Mouse (Mus musculus) forebrain, embryonic 11.5 days (tissue): Measurements from ENCODE around the gene Fgd4. TPM values are rescaled to one million over a fixed set of nuclear protein-coding genes. Genes with fewer than 3 reads are reported as not detected.

Source experiments
- ATAC-seq: fragments of 200-750 bp; cut with Nextera tagmentation; replicated peaks from 2 replicates; pipeline ENCODE4 v1.8.0; 2017; ENCODE audit warnings: moderate TSS enrichment; ENCODE audit not compliant: low FRiP score
- DNase-seq: peaks from one replicate; pipeline ENCODE4 v3.0.0-alpha.2; 2017; ENCODE audit warnings: low spot score
- H3K27ac ChIP-seq: fragments of 300-500 bp; sonication (generic); 2 replicates; pipeline ENCODE4 v1.5.1; 2014; ENCODE audit warnings: low read depth, low read length
- H3K27me3 ChIP-seq: fragments of 300-500 bp; sonication (generic); 2 replicates; pipeline ENCODE4 v1.6.1; 2014; ENCODE audit warnings: mild to moderate bottlenecking, low read length, mixed read lengths; ENCODE audit not compliant: control insufficient read depth, insufficient read depth
- H3K36me3 ChIP-seq: fragments of 300-500 bp; sonication (generic); 2 replicates; pipeline ENCODE4 v1.6.1; 2014; ENCODE audit warnings: mild to moderate bottlenecking, low read length, moderate library complexity, mixed read lengths; ENCODE audit not compliant: control insufficient read depth, insufficient read depth
- H3K4me1 ChIP-seq: fragments of 300-500 bp; sonication (generic); replicated peaks from 2 replicates; pipeline ENCODE4 v1.6.1; 2014; ENCODE audit warnings: low read length, mixed read lengths; ENCODE audit not compliant: control insufficient read depth, insufficient read depth
- H3K4me2 ChIP-seq: fragments of 300-500 bp; sonication (generic); 2 replicates; pipeline ENCODE4 v1.6.1; 2014; ENCODE audit warnings: low read depth, mild to moderate bottlenecking, low read length, moderate library complexity, mixed read lengths; ENCODE audit not compliant: severe bottlenecking
- H3K4me3 ChIP-seq: fragments of 300-500 bp; sonication (generic); 2 replicates; pipeline ENCODE4 v1.5.1; 2014; ENCODE audit warnings: low read depth, low read length
- H3K9ac ChIP-seq: fragments of 300-500 bp; sonication (generic); 2 replicates; pipeline ENCODE4 v1.6.1; 2014; ENCODE audit warnings: low read length
- H3K9me3 ChIP-seq: fragments of 300-500 bp; sonication (generic); 2 replicates; pipeline ENCODE4 v1.6.1; 2016; ENCODE audit warnings: low read length, mixed read lengths; ENCODE audit not compliant: control insufficient read depth
- WGBS: fragments of 180-500 bp; shearing (Covaris S2); extraction: QIAGEN DNeasy Blood & Tissue Kit; methylation state at CpG from one replicate; pipeline ENCODE4 v1.1.7; 2014; 5-methylcytosine and 5-hydroxymethylcytosine counted together
- polyA plus RNA-seq: library from polyadenylated mRNA; unstranded; fragments of >200 nt; fragmentation: Nextera tagmentation; extraction: Ambion mirVana; gene quantifications from 2 replicates; pipeline ENCODE4 v1.2.1, GENCODE M21; 2014

Gene Fgd4
- polyA plus RNA-seq = 20.3 and 23.8 TPM in 2 replicates

DNA sequence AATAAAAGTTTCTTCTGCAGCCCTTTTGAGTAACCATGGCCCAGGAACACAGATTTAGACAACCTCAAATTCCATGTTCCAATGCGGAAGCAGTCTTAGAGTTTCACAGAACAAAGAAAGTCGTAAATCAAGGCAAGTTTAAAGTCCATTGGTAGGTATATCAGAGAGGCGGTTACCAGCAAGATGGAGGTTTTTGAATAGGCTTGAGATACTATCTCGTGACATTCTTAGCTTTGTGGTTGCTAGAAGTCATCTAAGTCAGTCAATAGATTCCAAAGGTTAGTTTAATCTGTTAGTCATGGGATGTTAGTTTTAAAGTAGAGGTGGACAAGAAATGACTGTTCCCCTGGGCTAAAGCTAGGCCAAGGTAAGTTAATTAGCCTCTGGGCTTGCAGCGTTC lies at the start of gene Fgd4:
Fgd4 (minus strand) TSS at position 89 of the 400 bp plus-strand sequence.
- Histone ChIP-seq H3K4me1 (no peaks in the 10 kb centered on the region), H3K36me3 (no peaks in the 10 kb centered on the region), H3K27me3 (0 out of 2 replicates have a peak, but pooled peaks cover 2% of the 10 kb centered on the region), H3K4me2 (peak within 1 kb of the TSS; percentile 99), H3K9me3 (no peaks in the 10 kb centered on the region), H3K9ac (peak within 1 kb of the TSS; percentile 79), H3K27ac (no peak within 1 kb of the TSS), H3K4me3 (peak within 1 kb of the TSS; percentile 65)
- no peak; the same call in 1 of the 2 replicates for ATAC-seq
- 49% methylated on average over 5 of the region's 5 CpGs for WGBS
- DNase-seq = no peak

DNA sequence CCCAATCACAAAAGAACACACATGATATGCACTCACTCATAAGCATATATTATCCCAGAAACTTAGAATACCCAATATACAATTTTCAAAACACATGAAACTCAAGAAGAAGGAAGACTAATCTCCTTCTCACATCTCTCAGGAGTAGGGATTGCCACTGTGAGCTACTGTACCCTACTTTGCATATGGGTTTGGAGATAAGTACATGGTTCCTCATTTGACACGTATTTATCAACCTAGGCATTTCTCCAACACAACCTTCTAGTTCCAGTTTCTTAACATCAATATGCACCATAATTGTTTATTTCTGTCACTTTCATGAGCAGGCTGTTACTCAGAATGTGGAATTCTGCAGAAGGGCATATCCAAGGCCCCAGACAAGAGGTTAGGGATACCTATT lies 44.8 kb upstream of the Fgd4 start:
- H3K36me3 ChIP-seq = no peaks in the 10 kb centered on the region
- no peak overlapping the region for H3K4me2 ChIP-seq
- no peaks in the 10 kb centered on the region for H3K27me3 ChIP-seq
- WGBS = 80% methylated on average over 1 of the region's 1 CpGs
- no peak overlapping the region for H3K27ac ChIP-seq
- no peak overlapping the region for H3K4me3 ChIP-seq
- H3K9ac ChIP-seq = no peak overlapping the region
- H3K4me1 ChIP-seq = no peaks in the 10 kb centered on the region
- ATAC-seq (no peak), DNase-seq (no peak)
- H3K9me3 ChIP-seq = no peaks in the 10 kb centered on the region

DNA sequence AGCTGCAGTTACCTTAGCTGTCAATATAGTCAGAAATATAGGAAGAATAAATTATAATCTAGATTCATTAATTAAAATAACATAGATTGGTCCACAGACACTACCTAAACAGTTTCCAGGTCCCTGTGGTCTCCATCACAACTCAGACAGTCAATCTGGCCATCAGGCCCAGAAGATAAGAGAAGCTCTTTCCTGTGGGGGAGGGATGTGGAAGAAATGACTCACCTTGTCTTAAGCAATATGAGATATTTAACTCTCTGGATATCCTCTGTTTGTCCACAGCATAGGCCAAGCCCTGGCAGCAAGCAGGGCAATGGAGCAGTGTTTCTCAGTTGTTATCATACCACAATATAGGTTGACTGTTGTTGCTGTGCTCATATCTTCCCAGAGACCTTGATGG lies 33.4 kb upstream of the Fgd4 start:
- Histone ChIP-seq H3K27ac (no peak overlapping the region), H3K9ac (no peak overlapping the region), H3K27me3 (no peaks in the 10 kb centered on the region), H3K4me1 (no peaks in the 10 kb centered on the region), H3K36me3 (no peaks in the 10 kb centered on the region), H3K9me3 (no peaks in the 10 kb centered on the region; the same call in 1 of the 2 replicates), H3K4me3 (no peak overlapping the region), H3K4me2 (no peak overlapping the region)
- DNase-seq (no peak), ATAC-seq (no peak)

DNA sequence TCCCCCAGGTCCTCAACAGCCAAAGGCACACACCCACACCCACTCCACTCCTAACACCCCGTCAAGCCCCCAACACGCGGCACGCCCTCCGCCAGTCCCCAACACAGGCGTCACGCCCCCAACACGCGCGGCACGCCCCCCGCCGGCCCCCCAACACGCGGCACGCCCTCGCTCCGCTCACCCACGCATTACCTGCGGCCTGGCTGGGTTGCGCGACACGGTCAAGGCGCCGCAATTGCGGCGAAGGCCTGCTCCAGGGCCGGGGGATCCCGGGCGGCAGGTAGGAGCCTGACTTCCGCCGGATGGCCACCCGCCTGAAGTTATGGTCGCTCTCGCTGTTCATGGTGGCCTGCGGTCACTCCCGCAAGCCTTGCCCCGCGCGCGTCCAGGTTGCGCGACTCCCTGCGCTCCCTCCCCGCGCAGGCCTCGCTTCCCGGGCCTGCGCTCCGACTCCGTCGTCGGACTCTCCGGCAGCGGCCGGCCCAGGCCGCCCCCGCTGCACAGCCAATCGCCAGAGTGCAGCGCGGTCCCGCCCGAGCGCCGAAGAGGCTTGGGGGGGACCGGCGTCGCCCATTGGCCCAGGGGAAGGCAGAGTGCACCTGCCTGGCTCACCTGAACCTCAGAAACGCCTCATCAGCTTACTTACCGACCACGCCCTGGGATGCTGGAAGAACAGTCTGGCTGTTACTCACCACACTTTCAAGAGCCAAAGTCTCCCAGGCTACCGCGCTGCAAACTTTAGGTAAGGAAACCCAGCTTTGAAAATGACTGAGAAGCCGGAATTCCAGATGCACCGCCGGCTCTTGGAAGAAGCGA lies 555 bp downstream of the Fgd4 start:
- H3K4me1 ChIP-seq = no peaks in the 10 kb centered on the region
- H3K4me3 ChIP-seq = peak overlapping the region; percentile 65
- H3K9ac ChIP-seq = peak overlapping the region; percentile 79
- no peaks in the 10 kb centered on the region for H3K9me3 ChIP-seq
- H3K36me3 ChIP-seq = no peaks in the 10 kb centered on the region
- WGBS = under 1% methylated on average over 70 of the region's 77 CpGs
- peak overlapping the region; percentile 99 for H3K4me2 ChIP-seq
- ATAC-seq (peak; percentile 94), DNase-seq (peak; percentile 75)
- H3K27ac ChIP-seq = no peak overlapping the region
- H3K27me3 ChIP-seq = 0 out of 2 replicates have a peak, but pooled peaks cover 2% of the 10 kb centered on the region

DNA sequence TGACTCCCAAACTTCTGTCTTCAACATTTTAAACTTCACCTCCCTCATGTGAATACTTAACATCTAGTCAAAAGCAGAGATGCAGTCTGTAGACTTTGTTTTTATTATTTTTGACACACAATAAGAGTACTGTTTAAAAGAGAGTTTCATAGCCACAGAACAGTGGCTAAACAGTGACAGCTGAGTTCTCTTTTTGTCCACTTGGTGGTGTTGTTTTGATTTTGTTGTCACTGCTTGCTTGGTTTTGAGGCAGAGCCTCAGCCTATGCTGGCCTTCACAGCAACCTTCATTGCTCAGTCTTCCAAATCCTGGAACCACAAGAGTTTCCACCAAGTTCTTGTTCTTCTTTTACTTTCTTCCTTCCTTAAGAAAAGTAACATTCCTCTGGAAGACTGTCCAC lies 3.8 kb downstream of the Fgd4 start:
- no peak for ATAC-seq
- no peak for DNase-seq
- no peak overlapping the region for H3K27ac ChIP-seq

DNA sequence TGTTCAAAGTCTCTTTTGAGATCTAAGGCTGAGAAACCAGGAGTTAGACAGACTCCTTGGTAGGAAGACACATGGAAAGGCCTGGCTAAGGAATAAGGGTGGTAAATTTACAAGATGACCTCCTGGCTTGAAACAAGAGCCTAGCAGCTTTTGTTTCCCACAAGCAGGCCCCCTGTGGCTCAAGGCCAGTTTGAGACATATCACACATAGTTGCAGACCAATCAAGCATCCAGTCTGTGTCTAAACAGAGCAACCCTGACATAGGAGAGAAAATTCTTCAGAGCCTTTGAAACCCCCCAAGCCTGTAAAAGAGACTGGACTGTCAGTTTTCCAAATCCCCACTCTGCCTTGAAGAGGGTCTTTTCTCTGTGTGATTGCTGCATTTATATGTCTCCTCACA lies 7.7 kb downstream of the Fgd4 start:
- ATAC-seq (no peak), DNase-seq (no peak)
- Histone ChIP-seq H3K27me3 (no peaks in the 10 kb centered on the region), H3K4me3 (no peak overlapping the region), H3K36me3 (no peaks in the 10 kb centered on the region), H3K9me3 (no peaks in the 10 kb centered on the region), H3K4me1 (no peaks in the 10 kb centered on the region), H3K4me2 (no peak overlapping the region), H3K9ac (no peak overlapping the region), H3K27ac (no peak overlapping the region)

More for the DNA sequence above, 3.8 kb downstream of the Fgd4 start:
- no peak overlapping the region for H3K4me2 ChIP-seq
- no peaks in the 10 kb centered on the region for H3K9me3 ChIP-seq
- H3K4me3 ChIP-seq = no peak overlapping the region
- H3K4me1 ChIP-seq = no peaks in the 10 kb centered on the region
- no peaks in the 10 kb centered on the region for H3K36me3 ChIP-seq
- 0 out of 2 replicates have a peak, but pooled peaks cover 2% of the 10 kb centered on the region for H3K27me3 ChIP-seq
- no peak overlapping the region for H3K9ac ChIP-seq

DNA sequence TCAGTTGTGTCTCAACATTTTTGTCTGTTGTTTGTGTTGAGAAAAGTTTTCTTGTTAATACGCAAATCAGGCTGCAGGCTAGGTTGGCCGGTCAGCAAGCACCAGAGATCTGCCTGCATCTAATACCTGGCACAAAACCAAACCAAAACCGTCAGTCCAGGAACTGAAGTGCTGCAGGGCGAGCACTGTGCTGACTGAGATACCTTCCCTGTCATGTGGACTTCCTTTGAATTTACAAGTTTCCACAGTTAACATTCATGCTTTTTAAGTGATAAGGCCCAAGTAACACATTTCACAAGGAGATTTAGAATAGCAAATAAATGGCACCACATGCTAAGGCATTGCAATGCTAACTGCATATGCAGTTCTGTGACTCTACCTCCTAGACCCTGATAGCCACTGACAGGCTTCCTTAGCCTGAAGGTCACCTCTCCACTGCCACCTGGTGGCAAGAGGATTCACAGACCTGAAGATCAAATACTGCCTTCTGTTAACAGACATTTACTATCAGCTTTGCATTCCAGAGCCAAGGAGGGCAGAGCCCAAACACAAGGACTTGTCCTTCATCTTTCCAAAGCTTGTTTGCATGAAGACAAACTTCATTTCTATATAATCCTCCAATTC lies 15.8 kb downstream of the Fgd4 start:
- WGBS = 81% methylated on average over 4 of the region's 4 CpGs
- peak; percentile 85 for DNase-seq
- Histone ChIP-seq H3K4me3 (no peak overlapping the region), H3K4me1 (no peaks in the 10 kb centered on the region), H3K4me2 (no peak overlapping the region), H3K9me3 (no peaks in the 10 kb centered on the region), H3K9ac (no peak overlapping the region), H3K36me3 (no peaks in the 10 kb centered on the region), H3K27ac (no peak overlapping the region), H3K27me3 (no peaks in the 10 kb centered on the region)
- peak; percentile 87 for ATAC-seq

DNA sequence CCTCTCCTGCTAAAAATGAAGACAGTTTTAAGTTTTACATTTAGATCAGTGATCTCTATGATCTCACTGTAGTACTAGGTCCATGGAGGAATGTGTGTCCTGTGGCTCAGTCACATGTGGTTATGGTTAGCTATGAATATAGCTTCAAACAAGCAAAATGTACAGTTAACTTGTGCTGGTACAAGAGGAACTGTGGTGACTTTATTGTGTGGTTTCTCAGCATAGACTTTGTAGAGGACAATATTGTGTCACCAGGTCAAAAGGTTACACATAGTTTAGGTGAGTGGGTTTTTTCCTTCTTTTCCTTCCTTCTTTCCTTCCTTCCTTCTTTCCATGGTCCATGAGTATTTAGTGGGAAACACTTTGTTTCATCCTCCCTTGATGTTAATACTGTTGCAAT lies 23.8 kb downstream of the Fgd4 start:
- no peak overlapping the region for H3K9ac ChIP-seq
- H3K27me3 ChIP-seq = no peaks in the 10 kb centered on the region
- no peak overlapping the region for H3K4me3 ChIP-seq
- H3K4me1 ChIP-seq = no peaks in the 10 kb centered on the region
- no peaks in the 10 kb centered on the region for H3K36me3 ChIP-seq
- DNase-seq = no peak
- no peak for ATAC-seq
- no peaks in the 10 kb centered on the region for H3K9me3 ChIP-seq
- no peak overlapping the region for H3K4me2 ChIP-seq
- H3K27ac ChIP-seq = no peak overlapping the region

DNA sequence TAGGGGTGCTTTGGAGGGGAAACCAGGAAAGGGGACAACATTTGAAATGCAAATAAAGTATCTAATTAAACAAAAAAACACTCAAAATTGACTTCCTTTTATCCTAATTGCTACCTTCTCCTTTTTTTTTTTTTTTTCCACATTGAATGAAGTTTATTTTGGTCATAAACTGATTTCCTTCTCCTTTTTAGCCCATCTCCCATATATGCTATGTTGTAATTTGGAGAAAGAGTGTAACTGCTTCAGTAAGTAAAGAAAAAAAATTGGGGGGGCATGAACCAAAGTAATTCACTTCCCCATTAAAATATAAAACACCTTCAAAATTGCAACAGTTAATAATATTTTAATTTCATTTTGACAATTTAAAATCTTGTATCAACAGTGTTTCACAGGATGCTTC lies 25.8 kb downstream of the Fgd4 start:
- H3K27ac ChIP-seq = no peak overlapping the region
- ATAC-seq = no peak
- H3K9ac ChIP-seq = no peak overlapping the region
- no peaks in the 10 kb centered on the region for H3K9me3 ChIP-seq
- H3K4me3 ChIP-seq = no peak overlapping the region
- DNase-seq = no peak
- no peaks in the 10 kb centered on the region for H3K36me3 ChIP-seq
- no peaks in the 10 kb centered on the region for H3K4me1 ChIP-seq
- no peaks in the 10 kb centered on the region for H3K27me3 ChIP-seq
- no peak overlapping the region for H3K4me2 ChIP-seq
